ENCODE assay signal across 23 mouse cellular contexts in the genomic region with DNA sequence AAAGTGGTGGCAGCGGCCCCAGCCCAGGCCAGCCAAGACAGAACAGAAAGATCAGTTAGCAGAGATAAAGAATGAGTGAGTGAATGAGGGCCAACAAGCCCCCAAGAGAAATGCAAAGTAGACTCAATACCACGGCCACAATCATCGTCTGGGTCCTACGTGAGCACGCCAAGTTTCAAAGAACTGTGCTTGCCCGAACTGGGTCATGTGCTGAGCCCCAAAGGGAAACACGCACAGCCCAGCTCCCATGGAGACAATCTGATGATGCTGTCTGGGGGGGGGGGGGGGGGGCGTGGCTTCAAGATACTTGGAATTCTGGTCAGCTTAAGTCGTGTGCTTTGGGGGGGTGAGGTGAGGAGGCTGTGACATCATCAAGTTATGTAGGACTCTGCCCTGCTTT. TPM values are rescaled to one million over a fixed set of nuclear protein-coding genes. Genes with fewer than 3 reads are reported as not detected.
A peak's percentile ranks its signal among the peaks of the same experiment; 100 is the strongest.
DNase-seq lines count a peak whose midpoint lies in the region.
"Had no signal": no experiment of that assay in that cellular context is flagged by ENCODE, and none has a peak within 500 bp of the region (broad histone marks: within the 10 kb centered on the region; RNA-seq: fewer than 3 reads in every experiment).

No protein-coding gene starts in this region.

- DNase-seq in heart, adult 11 months = peak; percentile 79
- DNase-seq in heart, postnatal 36 days = no peak
- peak; percentile 8 for DNase-seq in retina, postnatal 7 days (ENCODE audit: low read depth, low spot score)
- no peak for DNase-seq in retina, embryonic 14.5 days (ENCODE audit: low spot score)
- DNase-seq in T-cell, adult 2 months (ENCODE audit: low spot score) = peak; percentile 72
- DNase-seq in naive thymus-derived CD4-positive, alpha-beta T cell, adult 2 months (ENCODE audit: low read depth) = peak; percentile 60
- no peak for DNase-seq in kidney, postnatal 36 days
- DNase-seq in layer of hippocampus, adult 9-11 months = no peak
- DNase-seq: adrenal gland, postnatal 14 days; cerebellum, adult 11 months; cerebellum, adult 9-10 months; cerebellum, postnatal 36 days; embryo, embryonic 11 days; gastrocnemius, adult 2 months; gastrocnemius, postnatal 36 days; heart, postnatal 10 days; kidney, postnatal 25 days; liver, postnatal 0 days; midbrain, embryonic 14.5 days had no signal

- intact Hi-C loops in heart, postnatal 36 days (cut with DNase I) = no loop called here

RNA-seq across cellular contexts. Expression of gene Foxp3, which starts 6.0 kb away (rescaled TPM):
- not detected for total RNA-seq in heart, postnatal 36 days (2021)
- total RNA-seq: heart, adult 8-10 months; left cerebral cortex, postnatal 36 days; megakaryocyte-erythroid progenitor cell, adult 5-6 weeks had no signal

RNA-seq across cellular contexts. Expression of gene Ppp1r3f, which starts 6.6 kb away (rescaled TPM):
- total RNA-seq in heart, postnatal 36 days (2021) = 1 to 10 TPM; 2.0 to 3.0 TPM

RNA-seq across cellular contexts. Expression of gene Ccdc22, which starts 37.8 kb away (rescaled TPM):
- 10 to 100 TPM; 10.8 to 10.9 TPM for total RNA-seq in heart, postnatal 36 days (2021)

RNA-seq across cellular contexts. Expression of gene Cacna1f, which starts 39.4 kb away (rescaled TPM):
- total RNA-seq in heart, postnatal 36 days (2021) = not detected
- total RNA-seq: adrenal gland, postnatal 14 days; gastrocnemius, adult 2 months; gastrocnemius, postnatal 36 days; heart, adult 8-10 months; heart, postnatal 10 days; layer of hippocampus, postnatal 25 days; megakaryocyte-erythroid progenitor cell, adult 5-6 weeks had no signal

Comparison
In these comparisons a context has a peak if more than half of its experiments do, and no peak if none do; other contexts are left out.
1. DNase-seq: peak in heart, adult 11 months (single experiment), retina, postnatal 7 days (single experiment), T-cell, adult 2 months (single experiment) and naive thymus-derived CD4-positive, alpha-beta T cell, adult 2 months (single experiment); none in heart, postnatal 36 days (0 of 2), retina, embryonic 14.5 days (single experiment), kidney, postnatal 36 days (0 of 2) and layer of hippocampus, adult 9-11 months (single experiment).